Mouse (Mus musculus) kidney, embryonic 14.5 days (tissue): ENCODE data around the gene Unc5cl. TPM values are rescaled to one million over a fixed set of nuclear protein-coding genes. Genes with fewer than 3 reads are reported as not detected.
A peak's percentile ranks its signal among the peaks of the same experiment; 100 is the strongest.

Experiments
- ATAC-seq: fragments of 200-750 bp; cut with Nextera tagmentation; 2 replicates; pipeline ENCODE4 v1.8.0; 2017; ENCODE audit warnings: moderate number of reproducible peaks, mild to moderate bottlenecking, moderate TSS enrichment, moderate library complexity; ENCODE audit not compliant: low FRiP score, low TSS enrichment
- H3K27ac ChIP-seq: fragments of 300-500 bp; sonication (generic); 2 replicates; pipeline ENCODE4 v1.5.1; 2014; ENCODE audit warnings: low read depth, mild to moderate bottlenecking, low read length, moderate library complexity, mixed read lengths
- H3K27me3 ChIP-seq: fragments of 300-500 bp; sonication (generic); 2 replicates; pipeline ENCODE4 v1.6.1; 2014; ENCODE audit warnings: mild to moderate bottlenecking, low read length; ENCODE audit not compliant: control insufficient read depth, insufficient read depth
- H3K36me3 ChIP-seq: fragments of 300-500 bp; sonication (generic); 2 replicates; pipeline ENCODE4 v1.6.1; 2014; ENCODE audit warnings: low read length, mixed read lengths; ENCODE audit not compliant: control insufficient read depth, insufficient read depth
- H3K4me1 ChIP-seq: fragments of 300-500 bp; sonication (generic); 2 replicates; pipeline ENCODE4 v1.6.1; 2014; ENCODE audit warnings: low read length, mixed read lengths; ENCODE audit not compliant: control insufficient read depth, insufficient read depth
- H3K4me2 ChIP-seq: fragments of 300-500 bp; sonication (generic); replicated peaks from 2 replicates; pipeline ENCODE4 v1.6.1; 2014; ENCODE audit warnings: low read depth, mild to moderate bottlenecking, low read length
- H3K4me3 ChIP-seq: fragments of 300-500 bp; sonication (generic); 2 replicates; pipeline ENCODE4 v1.5.1; 2014; ENCODE audit warnings: mild to moderate bottlenecking, low read length
- H3K9ac ChIP-seq: fragments of 300-500 bp; sonication (generic); 2 replicates; pipeline ENCODE4 v1.6.1; 2014; ENCODE audit warnings: low read depth, mild to moderate bottlenecking, low read length, moderate library complexity
- H3K9me3 ChIP-seq: fragments of 300-500 bp; sonication (generic); 2 replicates; pipeline ENCODE4 v1.6.1; 2016; ENCODE audit warnings: low read length; ENCODE audit not compliant: control insufficient read depth
- WGBS: fragments of 180-500 bp; shearing (Covaris S2); extraction: QIAGEN DNeasy Blood & Tissue Kit; methylation state at CpG from one replicate; pipeline ENCODE4 v1.1.7; 2014; 5-methylcytosine and 5-hydroxymethylcytosine counted together
- polyA plus RNA-seq: library from polyadenylated mRNA; unstranded; fragments of >200 nt; fragmentation: Nextera tagmentation; extraction: Ambion mirVana; gene quantifications from 2 replicates; pipeline ENCODE4 v1.2.1, GENCODE M21; 2014

Gene Unc5cl
- polyA plus RNA-seq, 1 experiment from 2014 or later, result 4.7 TPM

DNA sequence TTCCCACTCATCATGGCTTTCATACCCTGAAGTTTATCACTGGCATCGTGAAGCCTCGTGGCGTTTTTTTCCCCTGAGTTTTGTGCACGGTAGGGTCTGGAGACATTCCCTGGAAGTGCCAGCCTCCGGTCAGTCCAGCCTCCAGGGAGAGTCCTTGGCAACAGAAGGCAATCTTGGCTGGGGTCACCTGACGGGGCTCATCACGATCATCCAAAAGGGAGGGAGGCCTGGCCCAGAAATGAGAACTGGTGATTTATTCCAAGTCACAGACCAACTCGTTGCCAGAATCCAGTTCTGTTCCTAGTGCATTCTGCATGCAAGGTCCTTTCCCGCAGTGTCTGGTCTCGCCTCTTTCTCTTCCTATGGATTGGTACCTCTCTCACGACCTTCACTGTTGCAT lies 128.7 kb downstream of the Unc5cl start:
- 71% methylated on average over 11 of the region's 11 CpGs for WGBS
- ATAC-seq, result no peak

DNA sequence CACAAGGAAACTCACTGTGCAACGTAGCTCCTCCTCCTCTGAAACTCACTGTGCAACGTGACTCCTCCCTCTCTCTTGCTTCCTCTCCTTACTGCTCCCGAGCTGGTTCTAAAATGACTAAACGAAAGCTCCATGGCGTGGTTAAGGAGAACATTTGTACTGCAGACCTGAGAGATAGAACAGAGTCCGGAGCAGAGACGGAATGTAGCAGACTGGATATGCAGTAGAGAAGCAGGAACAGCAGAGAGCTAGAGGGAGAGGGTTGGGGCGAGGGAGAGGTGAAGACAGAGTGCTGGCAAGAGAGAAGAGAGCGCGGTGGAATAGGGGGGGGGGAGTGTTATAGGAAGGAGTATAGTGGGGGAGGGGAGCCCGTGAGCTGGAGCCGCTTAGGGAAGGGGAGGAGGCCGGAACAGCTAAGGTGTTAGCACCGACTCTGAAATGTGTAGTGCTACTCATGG lies 131.2 kb downstream of the Unc5cl start:
- peaks cover 4% of the 10 kb centered on the region; the same call in 1 of the 2 replicates for H3K4me1 ChIP-seq
- H3K9me3 ChIP-seq, result no peaks in the 10 kb centered on the region
- WGBS, result 7% methylated on average over 14 of the region's 14 CpGs
- H3K27me3 ChIP-seq, result no peaks in the 10 kb centered on the region
- peak; percentile 77 for ATAC-seq
- H3K4me3 ChIP-seq, result peak overlapping the region; percentile 19
- no peaks in the 10 kb centered on the region for H3K36me3 ChIP-seq
- H3K4me2 ChIP-seq, result peak overlapping the region; percentile 46
- no peak overlapping the region for H3K27ac ChIP-seq
- peak overlapping the region; percentile 35; the same call in 1 of the 2 replicates for H3K9ac ChIP-seq

More for the DNA sequence above, 128.7 kb downstream of the Unc5cl start:
- no peaks in the 10 kb centered on the region for H3K9me3 ChIP-seq
- H3K4me2 ChIP-seq, result no peak overlapping the region
- H3K27ac ChIP-seq, result no peak overlapping the region
- no peak overlapping the region for H3K9ac ChIP-seq
- peaks cover 4% of the 10 kb centered on the region; the same call in 1 of the 2 replicates for H3K4me1 ChIP-seq
- H3K27me3 ChIP-seq, result no peaks in the 10 kb centered on the region
- H3K36me3 ChIP-seq, result no peaks in the 10 kb centered on the region
- no peak overlapping the region for H3K4me3 ChIP-seq

DNA sequence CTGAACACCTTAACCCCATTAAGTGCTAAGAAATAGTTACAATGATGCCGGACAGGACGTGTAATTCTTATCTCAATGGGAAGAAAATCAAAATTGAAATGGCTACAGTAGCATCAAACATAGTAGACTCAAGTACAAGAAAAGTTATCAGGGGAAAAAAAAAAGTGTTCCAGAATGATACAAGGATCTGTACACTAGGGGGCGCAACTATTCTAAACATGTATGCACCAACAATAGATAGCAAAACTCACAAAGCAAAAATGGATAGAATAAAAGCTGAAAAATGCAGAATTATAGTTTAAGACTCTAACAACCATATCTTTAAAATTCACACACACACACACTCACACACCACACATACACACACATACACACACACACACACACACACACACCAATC lies 134.0 kb downstream of the Unc5cl start:
- 58% methylated on average over 3 of the region's 3 CpGs for WGBS

More for the DNA sequence above, 134.0 kb downstream of the Unc5cl start:
- Histone ChIP-seq H3K9ac (no peak overlapping the region), H3K36me3 (no peaks in the 10 kb centered on the region), H3K27me3 (no peaks in the 10 kb centered on the region), H3K4me3 (no peak overlapping the region), H3K9me3 (no peaks in the 10 kb centered on the region), H3K4me1 (no peaks in the 10 kb centered on the region), H3K4me2 (no peak overlapping the region), H3K27ac (no peak overlapping the region)
- ATAC-seq, result no peak

Other genes starting within 250 kb of the Unc5cl start
- gene Trem1, start 222.1 kb upstream of the Unc5cl start, polyA plus RNA-seq, result not detected in 2 replicates
- gene Trem3, start 207.1 kb upstream of the Unc5cl start, polyA plus RNA-seq, result not detected in 2 replicates
- gene Treml4, start 190.6 kb upstream of the Unc5cl start, polyA plus RNA-seq, result 0.19 and 0.43 TPM in 2 replicates
- gene Treml2, start 155.4 kb upstream of the Unc5cl start, polyA plus RNA-seq, result 0.16 TPM in 1 of 2 replicates, not detected in the other
- 0.10 and 0.49 TPM in 2 replicates for gene B430306N03Rik, start 138.8 kb upstream of the Unc5cl start, polyA plus RNA-seq
- gene Trem2, start 108.5 kb upstream of the Unc5cl start, polyA plus RNA-seq, result 2.0 and 2.8 TPM in 2 replicates
- 0.67 and 0.76 TPM in 2 replicates for gene Treml1, start 95.0 kb upstream of the Unc5cl start, polyA plus RNA-seq
- gene Nfya, start 45.0 kb upstream of the Unc5cl start, polyA plus RNA-seq, result 16.4 and 26.7 TPM in 2 replicates
- gene Oard1, start 44.9 kb upstream of the Unc5cl start, polyA plus RNA-seq, result 82.5 and 101 TPM in 2 replicates
- gene Apobec2, start 22.0 kb upstream of the Unc5cl start, polyA plus RNA-seq, result 0.69 and 0.89 TPM in 2 replicates
- gene Tspo2, start 3.4 kb upstream of the Unc5cl start, polyA plus RNA-seq, result 1.9 TPM in 2 replicates